Mouse (Mus musculus): Measurements from ENCODE around the gene Ccdc148.

The Ccdc148 gene

GRCm38 (mm10) chr2:58906814-58907516 is 253.5 kb downstream of the Ccdc148 start:
- no peak for DNase-seq

- no peak for DNase-seq
Observed at GRCm38 (mm10) chr2:58905057-58905456, 255.4 kb downstream of the Ccdc148 start.

GRCm38 (mm10) chr2:58879876-58880275 is 280.6 kb downstream of the Ccdc148 start:
- no peak for DNase-seq

- no peak for DNase-seq
Observed at GRCm38 (mm10) chr2:58859134-58859533, 301.3 kb downstream of the Ccdc148 start, which contains the start of gene Gm11099. Gene Gm11099, plus strand, starts transcription at chr2:58859434.

GRCm38 (mm10) chr2:58844499-58844898 is 316.0 kb downstream of the Ccdc148 start:
- DNase-seq, result no peak

- no peak for DNase-seq
Observed at GRCm38 (mm10) chr2:58842443-58842842, 318.0 kb downstream of the Ccdc148 start.

- DNase-seq, result no peak
Observed at GRCm38 (mm10) chr2:58841021-58841420, 319.5 kb downstream of the Ccdc148 start.

GRCm38 (mm10) chr2:58832253-58832980 is 328.1 kb downstream of the Ccdc148 start:
- no peak for DNase-seq

GRCm38 (mm10) chr2:58829981-58830742 is 330.3 kb downstream of the Ccdc148 start:
- no peak for DNase-seq

GRCm38 (mm10) chr2:58828910-58829600 is 331.4 kb downstream of the Ccdc148 start:
- no peak for DNase-seq

GRCm38 (mm10) chr2:58812941-58813340 is 347.5 kb downstream of the Ccdc148 start:
- DNase-seq, result no peak

GRCm38 (mm10) chr2:58799623-58800022 is 360.9 kb downstream of the Ccdc148 start:
- DNase-seq, result no peak

- DNase-seq, result no peak
Observed at GRCm38 (mm10) chr2:58799126-58799525, 361.4 kb downstream of the Ccdc148 start.

- DNase-seq, result no peak
Observed at GRCm38 (mm10) chr2:58797506-58797905, 363.0 kb downstream of the Ccdc148 start.

- no peak for DNase-seq
Observed at GRCm38 (mm10) chr2:58795432-58795831, 365.1 kb downstream of the Ccdc148 start.

GRCm38 (mm10) chr2:58794489-58794888 is 366.0 kb downstream of the Ccdc148 start:
- no peak for DNase-seq

- no peak for DNase-seq
Observed at GRCm38 (mm10) chr2:58790361-58790760, 370.1 kb downstream of the Ccdc148 start.

- DNase-seq, result no peak
Observed at GRCm38 (mm10) chr2:58789934-58790333, 370.5 kb downstream of the Ccdc148 start.

- no peak for DNase-seq
Observed at GRCm38 (mm10) chr2:58787360-58787759, 373.1 kb downstream of the Ccdc148 start.

GRCm38 (mm10) chr2:58786681-58787080 is 373.8 kb downstream of the Ccdc148 start:
- DNase-seq, result no peak

- DNase-seq, result no peak
Observed at GRCm38 (mm10) chr2:58786177-58786576, 374.3 kb downstream of the Ccdc148 start.

- DNase-seq, result no peak
Observed at GRCm38 (mm10) chr2:58783526-58783925, 377.0 kb downstream of the Ccdc148 start.

GRCm38 (mm10) chr2:58778986-58779495 is 381.4 kb downstream of the Ccdc148 start:
- no peak for DNase-seq

All from spleen, adult 18-20 months (tissue).